Comparison of ENCODE assay signal across 18 mouse cellular contexts in genomic region chr6:132795393-132795792, GRCm38 (mm10). TPM values are rescaled to one million over a fixed set of nuclear protein-coding genes. Genes with fewer than 3 reads are reported as not detected.
DNase-seq lines count a peak whose midpoint lies in the region; ATAC-seq and TF ChIP-seq lines count a peak whose summit lies in the region.
"Had no signal": no experiment of that assay in that cellular context is flagged by ENCODE, and none has a peak within 500 bp of the region (broad histone marks: within the 10 kb centered on the region; RNA-seq: fewer than 3 reads in every experiment).

No protein-coding gene starts in this region.

- H3K4me3 ChIP-seq in kidney, embryonic 16.5 days (ENCODE audit: low read length), result no peak overlapping the region
- H3K4me3 ChIP-seq in lung, postnatal 0 days (ENCODE audit: low read depth, low read length), result no peak overlapping the region
- H3K4me3 ChIP-seq in embryonic facial prominence, embryonic 11.5 days (ENCODE audit: low read depth, low read length), result no peak overlapping the region
- H3K4me3 ChIP-seq: intestine, embryonic 15.5 days; limb, embryonic 12.5 days; neural tube, embryonic 13.5 days had no signal

- peaks cover 21% of the 10 kb centered on the region for H3K9me3 ChIP-seq in kidney, embryonic 16.5 days (ENCODE audit: low read length)
- H3K9me3 ChIP-seq in lung, postnatal 0 days (ENCODE audit: low read length), result peaks cover 4% of the 10 kb centered on the region; the same call in 1 of the 2 replicates
- H3K9me3 ChIP-seq in embryonic facial prominence, embryonic 11.5 days (replicated peaks; ENCODE audit: control insufficient read depth, low read length), result no peaks in the 10 kb centered on the region
- H3K9me3 ChIP-seq: intestine, embryonic 15.5 days had no signal

- 0 out of 2 replicates have a peak overlapping the region, but pooled peaks have one; percentile 59 for H3K27ac ChIP-seq in kidney, embryonic 16.5 days (ENCODE audit: low read length)
- H3K27ac ChIP-seq in lung, postnatal 0 days (ENCODE audit: low read length), result no peak overlapping the region
- H3K27ac ChIP-seq in embryonic facial prominence, embryonic 11.5 days (replicated peaks; ENCODE audit: low read depth, low read length), result no peak overlapping the region
- H3K27ac ChIP-seq: intestine, embryonic 15.5 days; limb, embryonic 12.5 days; neural tube, embryonic 13.5 days had no signal

- no peak for DNase-seq in kidney, postnatal 25 days
- peak; percentile 27 for DNase-seq in lung, postnatal 0 days (ENCODE audit: low spot score)
- no peak for DNase-seq in lung, postnatal 36 days
- peak; percentile 39 for DNase-seq in embryonic facial prominence, embryonic 11.5 days (ENCODE audit: low spot score)
- DNase-seq in yolk sac, embryonic 10.5 days (ENCODE audit: low spot score), result peak; percentile 18
- DNase-seq in cerebellum, adult 8-10 months, result no peak
- DNase-seq: adrenal gland, postnatal 14 days; cerebellum, postnatal 10 days; heart, postnatal 4 days; layer of hippocampus, postnatal 36 days; lung, postnatal 10 days; midbrain, embryonic 14.5 days; retina, postnatal 1 day had no signal

- H3K4me1 ChIP-seq in kidney, embryonic 16.5 days (ENCODE audit: insufficient read depth, low read length), result 0 out of 2 replicates have a peak, but pooled peaks cover 2% of the 10 kb centered on the region
- no peaks in the 10 kb centered on the region for H3K4me1 ChIP-seq in lung, postnatal 0 days (ENCODE audit: insufficient read depth, low read depth, low read length)
- H3K4me1 ChIP-seq in embryonic facial prominence, embryonic 11.5 days (ENCODE audit: control insufficient read depth, insufficient read depth, low read length), result no peaks in the 10 kb centered on the region
- H3K4me1 ChIP-seq: intestine, embryonic 15.5 days; limb, embryonic 12.5 days; neural tube, embryonic 13.5 days had no signal

- no peak for TF ChIP-seq EP300 in lung, postnatal 0 days (IDR thresholded peaks at IDR 0.05)

- H3K9ac ChIP-seq in kidney, embryonic 16.5 days (replicated peaks; ENCODE audit: low read length), result no peak overlapping the region
- H3K9ac ChIP-seq in lung, postnatal 0 days (replicated peaks; ENCODE audit: low read depth), result no peak overlapping the region
- H3K9ac ChIP-seq in embryonic facial prominence, embryonic 11.5 days (replicated peaks; ENCODE audit: low read length), result no peak overlapping the region
- H3K9ac ChIP-seq: intestine, embryonic 15.5 days; limb, embryonic 12.5 days; neural tube, embryonic 13.5 days had no signal

- no peaks in the 10 kb centered on the region for H3K27me3 ChIP-seq in kidney, embryonic 16.5 days (ENCODE audit: insufficient read depth, low read length)
- no peaks in the 10 kb centered on the region for H3K27me3 ChIP-seq in lung, postnatal 0 days (replicated peaks; ENCODE audit: insufficient read depth, low read length)
- H3K27me3 ChIP-seq in embryonic facial prominence, embryonic 11.5 days (ENCODE audit: control insufficient read depth, insufficient read depth, low read length), result no peaks in the 10 kb centered on the region
- H3K27me3 ChIP-seq: intestine, embryonic 15.5 days; limb, embryonic 12.5 days; neural tube, embryonic 13.5 days had no signal

- ATAC-seq in kidney, embryonic 16.5 days (ENCODE audit: low FRiP score, low TSS enrichment), result peak; percentile 95
- ATAC-seq in lung, postnatal 0 days, result peak; percentile 55
- ATAC-seq in embryonic facial prominence, embryonic 11.5 days (replicated peaks; ENCODE audit: insufficient number of reproducible peaks, low FRiP score, low TSS enrichment, low read depth), result 0 out of 2 replicates have a peak, but pooled peaks have one; percentile 29
- ATAC-seq: forebrain, embryonic 14.5 days; intestine, embryonic 15.5 days had no signal

- H3K4me2 ChIP-seq in kidney, embryonic 16.5 days (replicated peaks; ENCODE audit: low read depth, low read length), result no peak overlapping the region
- no peak overlapping the region for H3K4me2 ChIP-seq in lung, postnatal 0 days (replicated peaks; ENCODE audit: low read depth, low read length)
- no peak overlapping the region for H3K4me2 ChIP-seq in embryonic facial prominence, embryonic 11.5 days (ENCODE audit: low read depth, low read length)
- H3K4me2 ChIP-seq: intestine, embryonic 15.5 days; limb, embryonic 12.5 days; neural tube, embryonic 13.5 days had no signal

- no peaks in the 10 kb centered on the region for H3K36me3 ChIP-seq in kidney, embryonic 16.5 days (ENCODE audit: insufficient read depth, low read length)
- no peaks in the 10 kb centered on the region for H3K36me3 ChIP-seq in lung, postnatal 0 days (ENCODE audit: insufficient read depth, low read length)
- no peaks in the 10 kb centered on the region for H3K36me3 ChIP-seq in embryonic facial prominence, embryonic 11.5 days (replicated peaks; ENCODE audit: control insufficient read depth, insufficient read depth, low read depth, low read length)
- H3K36me3 ChIP-seq: intestine, embryonic 15.5 days; limb, embryonic 12.5 days; neural tube, embryonic 13.5 days had no signal

- 9% methylated on average over 1 of the region's 1 CpGs for WGBS in kidney, embryonic 16.5 days
- WGBS in lung, postnatal 0 days, result 5% methylated on average over 1 of the region's 1 CpGs
- WGBS in embryonic facial prominence, embryonic 11.5 days, result 19% methylated on average over 1 of the region's 1 CpGs

- TF ChIP-seq CTCF in lung, postnatal 0 days (IDR thresholded peaks at IDR 0.05), result no peak

RNA-seq across cellular contexts. Expression of gene Tas2r117, which starts 7.2 kb away (rescaled TPM):
- polyA plus RNA-seq in kidney, embryonic 16.5 days (2015; fragmentation: Nextera tagmentation; extraction: Ambion mirVana), result not detected in 2 replicates
- not detected in 2 replicates for polyA plus RNA-seq in lung, postnatal 0 days (2015; fragmentation: Nextera tagmentation; extraction: Ambion mirVana)
- not detected in 2 replicates for polyA plus RNA-seq in embryonic facial prominence, embryonic 11.5 days (2014; fragmentation: Nextera tagmentation; extraction: Ambion mirVana)
- polyA plus RNA-seq: forebrain, embryonic 14.5 days; intestine, embryonic 15.5 days; limb, embryonic 12.5 days; midbrain, embryonic 14.5 days; neural tube, embryonic 13.5 days had no signal

RNA-seq across cellular contexts. Expression of gene Tas2r136, which starts 17.4 kb away (rescaled TPM):
- polyA plus RNA-seq in kidney, embryonic 16.5 days (2015; fragmentation: Nextera tagmentation; extraction: Ambion mirVana), result not detected in 2 replicates
- not detected in 2 replicates for polyA plus RNA-seq in lung, postnatal 0 days (2015; fragmentation: Nextera tagmentation; extraction: Ambion mirVana)
- not detected in 2 replicates for polyA plus RNA-seq in embryonic facial prominence, embryonic 11.5 days (2014; fragmentation: Nextera tagmentation; extraction: Ambion mirVana)
- polyA plus RNA-seq: forebrain, embryonic 14.5 days; intestine, embryonic 15.5 days; limb, embryonic 12.5 days; midbrain, embryonic 14.5 days; neural tube, embryonic 13.5 days had no signal

RNA-seq across cellular contexts. Expression of gene Tas2r102, which starts 33.5 kb away (rescaled TPM):
- not detected in 2 replicates for polyA plus RNA-seq in kidney, embryonic 16.5 days (2015; fragmentation: Nextera tagmentation; extraction: Ambion mirVana)
- not detected in 2 replicates for polyA plus RNA-seq in lung, postnatal 0 days (2015; fragmentation: Nextera tagmentation; extraction: Ambion mirVana)
- not detected in 2 replicates for polyA plus RNA-seq in embryonic facial prominence, embryonic 11.5 days (2014; fragmentation: Nextera tagmentation; extraction: Ambion mirVana)
- polyA plus RNA-seq: forebrain, embryonic 14.5 days; intestine, embryonic 15.5 days; limb, embryonic 12.5 days; midbrain, embryonic 14.5 days; neural tube, embryonic 13.5 days had no signal

RNA-seq across cellular contexts. Expression of gene Tas2r124, which starts 40.9 kb away (rescaled TPM):
- not detected in 2 replicates for polyA plus RNA-seq in kidney, embryonic 16.5 days (2015; fragmentation: Nextera tagmentation; extraction: Ambion mirVana)
- polyA plus RNA-seq in lung, postnatal 0 days (2015; fragmentation: Nextera tagmentation; extraction: Ambion mirVana), result not detected in 2 replicates
- not detected in 2 replicates for polyA plus RNA-seq in embryonic facial prominence, embryonic 11.5 days (2014; fragmentation: Nextera tagmentation; extraction: Ambion mirVana)
- polyA plus RNA-seq: forebrain, embryonic 14.5 days; intestine, embryonic 15.5 days; limb, embryonic 12.5 days; midbrain, embryonic 14.5 days; neural tube, embryonic 13.5 days had no signal

RNA-seq across cellular contexts. Expression of gene Tas2r123, which starts 51.5 kb away (rescaled TPM):
- not detected in 2 replicates for polyA plus RNA-seq in kidney, embryonic 16.5 days (2015; fragmentation: Nextera tagmentation; extraction: Ambion mirVana)
- not detected in 2 replicates for polyA plus RNA-seq in lung, postnatal 0 days (2015; fragmentation: Nextera tagmentation; extraction: Ambion mirVana)
- polyA plus RNA-seq in embryonic facial prominence, embryonic 11.5 days (2014; fragmentation: Nextera tagmentation; extraction: Ambion mirVana), result not detected in 2 replicates
- polyA plus RNA-seq: forebrain, embryonic 14.5 days; intestine, embryonic 15.5 days; limb, embryonic 12.5 days; midbrain, embryonic 14.5 days; neural tube, embryonic 13.5 days had no signal

Comparison
In these comparisons a context has a peak if more than half of its experiments do, and no peak if none do; other contexts are left out.
1. DNase-seq: peak in lung, postnatal 0 days (single experiment), embryonic facial prominence, embryonic 11.5 days (single experiment) and yolk sac, embryonic 10.5 days (single experiment); none in kidney, postnatal 25 days (0 of 2), lung, postnatal 36 days (single experiment) and cerebellum, adult 8-10 months (single experiment).
2. ATAC-seq: peak in every context shown above with its lines; median percentile 95 in kidney, embryonic 16.5 days; 55 in lung, postnatal 0 days; 29 in embryonic facial prominence, embryonic 11.5 days.